17 mouse cellular contexts compared by ENCODE assay signal in genomic region chr1:151289493-151290258, GRCm38 (mm10). TPM values are rescaled to one million over a fixed set of nuclear protein-coding genes. Genes with fewer than 3 reads are reported as not detected.
DNase-seq lines count a peak whose midpoint lies in the region; ATAC-seq and TF ChIP-seq lines count a peak whose summit lies in the region.
"Had no signal": no experiment of that assay in that cellular context is flagged by ENCODE, and none has a peak within 500 bp of the region (broad histone marks: within the 10 kb centered on the region; RNA-seq: fewer than 3 reads in every experiment).

No protein-coding gene starts in this region.

- H3K4me2 ChIP-seq in heart, embryonic 11.5 days, result no peak overlapping the region
- H3K4me2 ChIP-seq in midbrain, embryonic 13.5 days (replicated peaks), result no peak overlapping the region
- no peak overlapping the region for H3K4me2 ChIP-seq in midbrain, postnatal 0 days (ENCODE audit: low read depth, low read length, poor library complexity, severe bottlenecking)
- peak overlapping the region; percentile 11; the same call in 1 of the 2 replicates for H3K4me2 ChIP-seq in stomach, postnatal 0 days (replicated peaks; ENCODE audit: low read depth)
- H3K4me2 ChIP-seq: midbrain, embryonic 11.5 days had no signal

- no peak for DNase-seq in heart, postnatal 25 days (ENCODE audit: low spot score)
- DNase-seq in midbrain, postnatal 0 days (ENCODE audit: low spot score), result no peak
- peak; percentile 61 for DNase-seq in ZHBTc4 (ENCODE audit: low read depth, low spot score)
- DNase-seq in stomach, postnatal 0 days (ENCODE audit: low spot score), result peak; percentile 40
- DNase-seq in frontal cortex, postnatal 36 days (ENCODE audit: low spot score in 2 of 2), result no peak
- DNase-seq in cerebellum, adult 9-11 months, result no peak
- DNase-seq: cerebellum, adult 2 months; kidney, adult 11 months; lung, postnatal 36 days; thymus, adult 18-20 months had no signal

- H3K27me3 ChIP-seq in heart, embryonic 11.5 days (ENCODE audit: control insufficient read depth, insufficient read depth, low read length), result no peaks in the 10 kb centered on the region
- no peaks in the 10 kb centered on the region for H3K27me3 ChIP-seq in midbrain, embryonic 13.5 days
- no peaks in the 10 kb centered on the region for H3K27me3 ChIP-seq in midbrain, postnatal 0 days (ENCODE audit: insufficient read depth, low read length)
- H3K27me3 ChIP-seq in stomach, postnatal 0 days (ENCODE audit: control insufficient read depth, insufficient read depth, low read length), result no peaks in the 10 kb centered on the region

- H3K4me1 ChIP-seq in heart, embryonic 11.5 days (ENCODE audit: control insufficient read depth, insufficient read depth, low read length), result no peaks in the 10 kb centered on the region; the same call in none of the 2 replicates
- H3K4me1 ChIP-seq in midbrain, embryonic 13.5 days (replicated peaks), result 0 out of 2 replicates have a peak, but pooled peaks cover 5% of the 10 kb centered on the region
- H3K4me1 ChIP-seq in midbrain, postnatal 0 days (ENCODE audit: insufficient read depth, low read length), result no peaks in the 10 kb centered on the region
- H3K4me1 ChIP-seq in stomach, postnatal 0 days (replicated peaks; ENCODE audit: control insufficient read depth, insufficient read depth), result no peaks in the 10 kb centered on the region

- 63% methylated on average over 13 of the region's 13 CpGs for WGBS in heart, embryonic 11.5 days (ENCODE audit: insufficient replicate concordance)
- 85% methylated on average over 13 of the region's 13 CpGs for WGBS in midbrain, embryonic 13.5 days
- 88% methylated on average over 13 of the region's 13 CpGs for WGBS in midbrain, postnatal 0 days
- 53% methylated on average over 13 of the region's 13 CpGs for WGBS in stomach, postnatal 0 days

- H3K27ac ChIP-seq in heart, embryonic 11.5 days (ENCODE audit: low read depth, low read length), result no peak overlapping the region
- H3K27ac ChIP-seq in midbrain, embryonic 13.5 days, result no peak overlapping the region
- no peak overlapping the region for H3K27ac ChIP-seq in midbrain, postnatal 0 days (ENCODE audit: low read depth, low read length)
- H3K27ac ChIP-seq in stomach, postnatal 0 days (replicated peaks), result 0 out of 2 replicates have a peak overlapping the region, but pooled peaks have one; percentile 30
- H3K27ac ChIP-seq: heart, adult 2 months; left cerebral cortex, adult 2 months; liver, embryonic 14.5 days had no signal

- no peak for TF ChIP-seq CTCF in midbrain, postnatal 0 days (IDR thresholded peaks at IDR 0.05)
- TF ChIP-seq CTCF in stomach, postnatal 0 days (IDR thresholded peaks at IDR 0.05; ENCODE audit: low read depth), result no peak

- no peak overlapping the region for H3K4me3 ChIP-seq in heart, embryonic 11.5 days (ENCODE audit: low read depth, low read length)
- H3K4me3 ChIP-seq in midbrain, embryonic 13.5 days (replicated peaks), result no peak overlapping the region
- no peak overlapping the region for H3K4me3 ChIP-seq in midbrain, postnatal 0 days (ENCODE audit: low read depth, low read length)
- no peak overlapping the region for H3K4me3 ChIP-seq in stomach, postnatal 0 days (ENCODE audit: low read depth, low read length)
- H3K4me3 ChIP-seq: erythroblast, embryonic 14.5 days; heart, adult 2 months; left cerebral cortex, adult 2 months had no signal

- H3K9me3 ChIP-seq in heart, embryonic 11.5 days (replicated peaks; ENCODE audit: control insufficient read depth, low read length), result no peaks in the 10 kb centered on the region
- H3K9me3 ChIP-seq in midbrain, embryonic 13.5 days, result no peaks in the 10 kb centered on the region
- no peaks in the 10 kb centered on the region for H3K9me3 ChIP-seq in midbrain, postnatal 0 days (ENCODE audit: low read length)
- H3K9me3 ChIP-seq in stomach, postnatal 0 days (ENCODE audit: control insufficient read depth, low read length), result no peaks in the 10 kb centered on the region

- intact Hi-C loops in heart, postnatal 25 days (cut with DNase I), result no loop called here

- no peak for TF ChIP-seq EP300 in stomach, postnatal 0 days (optimal IDR thresholded peaks at IDR 0.05)

- ATAC-seq in heart, embryonic 11.5 days (replicated peaks; ENCODE audit: insufficient number of reproducible peaks, low FRiP score, low TSS enrichment), result 0 out of 2 replicates have a peak, but pooled peaks have one; percentile 7
- peak; percentile 24; the same call in 1 of the 2 replicates for ATAC-seq in midbrain, embryonic 13.5 days
- ATAC-seq in midbrain, postnatal 0 days (ENCODE audit: low FRiP score), result no peak
- ATAC-seq in stomach, postnatal 0 days (ENCODE audit: low FRiP score, low TSS enrichment), result peak; percentile 81

- H3K9ac ChIP-seq in heart, embryonic 11.5 days (ENCODE audit: low read depth, low read length), result no peak overlapping the region
- H3K9ac ChIP-seq in midbrain, embryonic 13.5 days (replicated peaks), result no peak overlapping the region
- H3K9ac ChIP-seq in midbrain, postnatal 0 days (replicated peaks; ENCODE audit: low read length, poor library complexity, severe bottlenecking), result no peak overlapping the region
- no peak overlapping the region for H3K9ac ChIP-seq in stomach, postnatal 0 days (ENCODE audit: low read length)
- H3K9ac ChIP-seq: liver, embryonic 14.5 days had no signal

- no peaks in the 10 kb centered on the region for H3K36me3 ChIP-seq in heart, embryonic 11.5 days (ENCODE audit: control insufficient read depth, insufficient read depth, low read length)
- H3K36me3 ChIP-seq in midbrain, embryonic 13.5 days, result no peaks in the 10 kb centered on the region
- no peaks in the 10 kb centered on the region for H3K36me3 ChIP-seq in midbrain, postnatal 0 days (ENCODE audit: insufficient read depth, low read length)
- H3K36me3 ChIP-seq in stomach, postnatal 0 days (ENCODE audit: control insufficient read depth, insufficient read depth, low read length), result no peaks in the 10 kb centered on the region

RNA-seq across cellular contexts. Expression of gene Ivns1abp, which starts 54.6 kb away (rescaled TPM):
- polyA plus RNA-seq in heart, embryonic 11.5 days (2014; fragmentation: Nextera tagmentation; extraction: Ambion mirVana), result 228 and 296 TPM in 2 replicates
- 100 to 1,000 TPM; 516 to 557 TPM for total RNA-seq in heart, postnatal 25 days (2021)
- polyA plus RNA-seq in midbrain, embryonic 13.5 days (2015; fragmentation: Nextera tagmentation; extraction: Ambion mirVana), result 304 and 319 TPM in 2 replicates
- total RNA-seq in midbrain, postnatal 0 days (2014; rRNA removed), result 164 and 176 TPM in 2 replicates
- 167 and 169 TPM in 2 replicates for polyA plus RNA-seq in midbrain, postnatal 0 days (2015; fragmentation: Nextera tagmentation; extraction: Ambion mirVana)
- polyA plus RNA-seq in stomach, postnatal 0 days (2015; fragmentation: Nextera tagmentation; extraction: Ambion mirVana), result 92.8 and 97.5 TPM in 2 replicates

Comparison
In these comparisons a context has a peak if more than half of its experiments do, and no peak if none do; other contexts are left out.
1. DNase-seq: peak in ZHBTc4 (single experiment) and stomach, postnatal 0 days (single experiment); none in heart, postnatal 25 days (single experiment), midbrain, postnatal 0 days (single experiment), frontal cortex, postnatal 36 days (0 of 2) and cerebellum, adult 9-11 months (single experiment).